Mouse (Mus musculus) testis, adult 2 months (tissue): ENCODE data around the gene C77080. TPM values are rescaled to one million over a fixed set of nuclear protein-coding genes. Genes with fewer than 3 reads are reported as not detected.

Source experiments
- H3K27ac ChIP-seq: fragments of 200-500 bp; 2 replicates; pipeline ENCODE4 v1.5.1; 2012; ENCODE audit warnings: low read depth, low read length; ENCODE audit not compliant: control insufficient read depth, insufficient read depth
- H3K27me3 ChIP-seq: fragments of 200-500 bp; 2 replicates; pipeline ENCODE4 v1.6.1; 2012; ENCODE audit warnings: mild to moderate bottlenecking, low read length, moderate library complexity; ENCODE audit not compliant: control insufficient read depth, insufficient read depth
- H3K36me3 ChIP-seq: fragments of 200-500 bp; 2 replicates; pipeline ENCODE4 v1.6.1; 2012; ENCODE audit warnings: mild to moderate bottlenecking, low read length; ENCODE audit not compliant: control insufficient read depth, insufficient read depth
- H3K4me1 ChIP-seq: fragments of 200-500 bp; 2 replicates; pipeline ENCODE4 v1.6.1; 2012; ENCODE audit warnings: low read length; ENCODE audit not compliant: control insufficient read depth, insufficient read depth
- H3K4me3 ChIP-seq: fragments of 200-500 bp; 2 replicates; pipeline ENCODE4 v1.5.1; 2012; ENCODE audit warnings: low read depth, mild to moderate bottlenecking, low read length, moderate library complexity, mixed read lengths; ENCODE audit not compliant: control insufficient read depth
- CTCF ChIP-seq: fragments of 200-500 bp; IDR thresholded peaks from 2 replicates; pipeline ENCODE4 v1.5.1; 2012; ENCODE audit warnings: low read depth, mild to moderate bottlenecking, inconsistent platforms, low read length, moderate library complexity; ENCODE audit not compliant: control insufficient read depth, insufficient read depth, insufficient replicate concordance
- POLR2A ChIP-seq: fragments of 200-500 bp; IDR thresholded peaks from 2 replicates; pipeline ENCODE4 v1.6.1; 2012; ENCODE audit warnings: low read depth, mild to moderate bottlenecking, inconsistent platforms, low read length, moderate library complexity; ENCODE audit not compliant: control insufficient read depth
- polyA plus RNA-seq: library from polyadenylated mRNA; depleted of rRNA; stranded (reverse); fragments of >200 nt; gene quantifications from 2 replicates; pipeline ENCODE4 v1.2.3, GENCODE M21; 2012

C77080 gene
- polyA plus RNA-seq, 1 experiment, result 1.4 TPM

DNA sequence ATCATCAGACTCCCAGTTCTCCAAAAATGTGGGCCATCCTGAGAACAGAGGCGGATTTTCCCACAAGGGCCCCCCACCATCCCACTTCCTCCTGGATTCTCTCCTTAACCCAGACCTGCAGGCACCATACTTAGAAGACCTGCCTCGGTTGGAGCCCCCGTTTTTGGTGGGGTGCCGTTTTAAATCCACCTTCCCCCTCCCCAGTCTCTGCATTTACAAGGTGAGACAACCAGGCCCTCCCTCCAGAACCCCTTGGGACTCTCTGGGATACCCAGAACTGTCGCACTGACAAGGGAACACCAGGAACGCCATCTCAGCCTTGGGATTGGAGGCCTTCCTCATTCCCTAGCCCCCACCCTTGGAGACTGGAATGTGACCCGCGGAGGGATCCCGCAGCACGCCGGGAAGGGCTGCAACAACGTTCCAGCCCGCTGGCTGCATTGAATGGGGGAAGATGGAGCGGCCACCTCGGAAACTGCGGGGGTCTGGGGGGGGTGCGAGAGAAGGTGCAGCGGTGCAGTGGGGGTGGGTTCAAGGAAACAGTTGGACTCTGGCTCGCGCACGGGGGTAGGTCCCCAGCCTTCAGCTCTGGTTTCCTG is 23.3 kb downstream of the C77080 start:
- H3K4me3 ChIP-seq, result no peak overlapping the region; the same call in 1 of the 2 replicates
- H3K27me3 ChIP-seq, result no peaks in the 10 kb centered on the region
- TF ChIP-seq POLR2A, result no peak
- no peak for TF ChIP-seq CTCF
- H3K4me1 ChIP-seq, result peaks cover 11% of the 10 kb centered on the region
- H3K27ac ChIP-seq, result no peak overlapping the region
- H3K36me3 ChIP-seq, result no peaks in the 10 kb centered on the region

DNA sequence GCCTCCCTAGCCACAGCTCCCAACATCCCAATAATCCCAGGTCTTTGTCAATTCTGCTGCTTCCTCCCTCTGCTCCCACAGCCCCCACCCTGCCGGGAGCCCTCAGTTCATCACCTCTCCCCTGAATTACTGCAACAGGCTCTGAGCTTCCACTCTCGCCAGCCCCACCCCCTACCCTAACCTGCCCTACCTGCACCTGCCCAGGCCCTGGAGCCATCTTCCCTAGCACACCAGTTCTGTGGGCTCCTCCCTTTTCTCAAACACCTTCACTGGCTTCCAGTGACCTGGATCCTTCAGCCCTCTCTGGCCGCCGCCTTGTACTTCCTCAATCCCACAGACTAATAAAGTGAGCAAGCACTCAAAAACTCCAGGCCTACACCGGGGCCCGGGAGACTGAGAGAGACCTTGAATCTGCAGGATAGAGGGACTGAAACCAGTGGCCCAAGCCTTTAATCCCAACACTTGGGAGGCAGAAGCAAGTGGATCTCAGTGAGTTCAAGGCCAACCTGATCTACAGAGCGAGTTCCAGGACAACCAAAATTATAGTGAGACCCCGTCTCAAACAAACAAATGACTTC is 24.9 kb downstream of the C77080 start:
- peaks cover 11% of the 10 kb centered on the region for H3K4me1 ChIP-seq
- no peak for TF ChIP-seq POLR2A
- TF ChIP-seq CTCF, result no peak
- H3K4me3 ChIP-seq, result no peak overlapping the region
- H3K27ac ChIP-seq, result no peak overlapping the region
- H3K27me3 ChIP-seq, result no peaks in the 10 kb centered on the region
- H3K36me3 ChIP-seq, result no peaks in the 10 kb centered on the region

GRCm38 (mm10) chr4:129235147-129235546 is 26.1 kb downstream of the C77080 start:
- Histone ChIP-seq H3K36me3 (no peaks in the 10 kb centered on the region), H3K4me3 (no peak overlapping the region), H3K27me3 (no peaks in the 10 kb centered on the region), H3K4me1 (peaks cover 11% of the 10 kb centered on the region), H3K27ac (no peak overlapping the region)
- TF ChIP-seq CTCF (no peak), POLR2A (no peak)

- no peak for TF ChIP-seq POLR2A
- no peak for TF ChIP-seq CTCF
- H3K27me3 ChIP-seq, result no peaks in the 10 kb centered on the region
- no peak overlapping the region for H3K4me3 ChIP-seq
- H3K4me1 ChIP-seq, result peaks cover 11% of the 10 kb centered on the region
- no peak overlapping the region for H3K27ac ChIP-seq
- H3K36me3 ChIP-seq, result no peaks in the 10 kb centered on the region
These were observed 26.7 kb downstream of the C77080 start for GRCm38 (mm10) chr4:129234488-129234887.

GRCm38 (mm10) chr4:129232561-129233360 is 28.4 kb downstream of the C77080 start:
- TF ChIP-seq POLR2A (no peak), CTCF (no peak)
- no peak overlapping the region for H3K4me3 ChIP-seq
- no peaks in the 10 kb centered on the region for H3K27me3 ChIP-seq
- peaks cover 1% of the 10 kb centered on the region for H3K4me1 ChIP-seq
- no peak overlapping the region for H3K27ac ChIP-seq
- H3K36me3 ChIP-seq, result no peaks in the 10 kb centered on the region

- Histone ChIP-seq H3K36me3 (no peaks in the 10 kb centered on the region), H3K27ac (no peak overlapping the region), H3K4me3 (no peak overlapping the region), H3K4me1 (no peaks in the 10 kb centered on the region), H3K27me3 (no peaks in the 10 kb centered on the region)
- TF ChIP-seq CTCF, result no peak
- TF ChIP-seq POLR2A, result no peak
These were observed 29.4 kb downstream of the C77080 start for GRCm38 (mm10) chr4:129231594-129232450.
